Mouse (Mus musculus) heart, embryonic 11.5 days (tissue): ENCODE results near the gene Aak1. TPM values are rescaled to one million over a fixed set of nuclear protein-coding genes. Genes with fewer than 3 reads are reported as not detected.

Source experiments
- ATAC-seq: fragments of 200-750 bp; cut with Nextera tagmentation; replicated peaks from 2 replicates; pipeline ENCODE4 v1.8.0; 2017; ENCODE audit warnings: moderate library complexity; ENCODE audit not compliant: insufficient number of reproducible peaks, low FRiP score, low TSS enrichment
- H3K27ac ChIP-seq: fragments of 300-500 bp; sonication (generic); 2 replicates; pipeline ENCODE4 v1.5.1; 2014; ENCODE audit warnings: mild to moderate bottlenecking, low read depth, low read length
- H3K27me3 ChIP-seq: fragments of 300-500 bp; sonication (generic); 2 replicates; pipeline ENCODE4 v1.6.1; 2014; ENCODE audit warnings: mild to moderate bottlenecking, low read length, mixed read lengths; ENCODE audit not compliant: control insufficient read depth, insufficient read depth
- H3K36me3 ChIP-seq: fragments of 300-500 bp; sonication (generic); 2 replicates; pipeline ENCODE4 v1.6.1; 2014; ENCODE audit warnings: mild to moderate bottlenecking, low read length, moderate library complexity, mixed read lengths; ENCODE audit not compliant: control insufficient read depth, insufficient read depth
- H3K4me1 ChIP-seq: fragments of 300-500 bp; sonication (generic); 2 replicates; pipeline ENCODE4 v1.6.1; 2014; ENCODE audit warnings: low read length; ENCODE audit not compliant: control insufficient read depth, insufficient read depth
- H3K4me2 ChIP-seq: fragments of 300-500 bp; sonication (generic); 2 replicates; pipeline ENCODE4 v1.6.1; 2014; ENCODE audit warnings: mild to moderate bottlenecking, moderate library complexity
- H3K4me3 ChIP-seq: fragments of 300-500 bp; sonication (generic); 2 replicates; pipeline ENCODE4 v1.5.1; 2014; ENCODE audit warnings: low read depth, low read length
- H3K9ac ChIP-seq: fragments of 300-500 bp; sonication (generic); 2 replicates; pipeline ENCODE4 v1.6.1; 2014; ENCODE audit warnings: mild to moderate bottlenecking, low read depth, low read length, moderate library complexity
- H3K9me3 ChIP-seq: fragments of 300-500 bp; sonication (generic); replicated peaks from 2 replicates; pipeline ENCODE4 v1.6.1; 2016; ENCODE audit warnings: low read length; ENCODE audit not compliant: control insufficient read depth
- WGBS: fragments of 180-500 bp; shearing (Covaris S2); extraction: QIAGEN DNeasy Blood & Tissue Kit; methylation state at CpG from one replicate; pipeline ENCODE4 v1.1.7; 2014; ENCODE audit not compliant: insufficient replicate concordance; 5-methylcytosine and 5-hydroxymethylcytosine counted together
- polyA plus RNA-seq: library from polyadenylated mRNA; unstranded; fragments of >200 nt; fragmentation: Nextera tagmentation; extraction: Ambion mirVana; gene quantifications from 2 replicates; pipeline ENCODE4 v1.2.1, GENCODE M21; 2014

Aak1 gene
- polyA plus RNA-seq, 1 experiment from 2014 or later: 24.3 TPM

DNA sequence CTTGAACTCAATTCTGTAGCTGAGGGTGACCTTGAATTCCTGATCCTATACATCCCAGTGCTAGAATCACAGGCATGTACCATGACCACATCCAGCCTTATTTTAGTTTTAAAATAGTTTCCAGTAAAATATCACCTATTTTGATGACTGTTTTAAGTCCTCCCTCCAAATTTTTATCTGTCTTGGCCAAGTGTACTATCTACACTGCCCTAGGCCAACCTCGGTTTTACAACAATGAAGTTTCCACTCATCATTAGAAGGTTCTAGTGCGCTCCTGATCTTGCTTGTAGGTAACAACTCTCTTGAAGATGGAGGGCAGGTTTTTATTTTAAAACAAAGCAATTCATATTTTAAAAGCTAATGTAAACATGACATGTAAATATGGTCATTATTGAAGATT lies 57.9 kb downstream of the Aak1 start:
- Histone ChIP-seq H3K9ac (no peak overlapping the region), H3K4me3 (no peak overlapping the region), H3K27me3 (no peaks in the 10 kb centered on the region), H3K36me3 (no peaks in the 10 kb centered on the region), H3K9me3 (no peaks in the 10 kb centered on the region), H3K4me1 (peaks cover 7% of the 10 kb centered on the region; the same call in 1 of the 2 replicates), H3K4me2 (no peak overlapping the region), H3K27ac (no peak overlapping the region)
- WGBS: 72% methylated on average over 2 of the region's 2 CpGs
- no peak for ATAC-seq

- no peak for ATAC-seq
Observed at GRCm38 (mm10) chr6:86908561-86909150, 59.3 kb downstream of the Aak1 start.

GRCm38 (mm10) chr6:86909881-86910280 lies 60.6 kb downstream of the Aak1 start:
- WGBS: 70% methylated on average over 7 of the region's 7 CpGs
- no peaks in the 10 kb centered on the region for H3K27me3 ChIP-seq
- peaks cover 7% of the 10 kb centered on the region; the same call in 1 of the 2 replicates for H3K4me1 ChIP-seq
- no peak overlapping the region for H3K9ac ChIP-seq
- no peaks in the 10 kb centered on the region for H3K9me3 ChIP-seq
- no peak for ATAC-seq
- H3K4me2 ChIP-seq: no peak overlapping the region
- no peak overlapping the region for H3K4me3 ChIP-seq
- H3K27ac ChIP-seq: no peak overlapping the region
- H3K36me3 ChIP-seq: no peaks in the 10 kb centered on the region

More at GRCm38 (mm10) chr6:86908561-86909150, 59.3 kb downstream of the Aak1 start:
- H3K4me2 ChIP-seq: no peak overlapping the region
- no peak overlapping the region for H3K9ac ChIP-seq
- no peak overlapping the region for H3K4me3 ChIP-seq
- no peaks in the 10 kb centered on the region for H3K9me3 ChIP-seq
- 55% methylated on average over 5 of the region's 5 CpGs for WGBS
- no peaks in the 10 kb centered on the region for H3K36me3 ChIP-seq
- no peaks in the 10 kb centered on the region for H3K27me3 ChIP-seq
- H3K27ac ChIP-seq: no peak overlapping the region
- peaks cover 7% of the 10 kb centered on the region; the same call in 1 of the 2 replicates for H3K4me1 ChIP-seq

DNA sequence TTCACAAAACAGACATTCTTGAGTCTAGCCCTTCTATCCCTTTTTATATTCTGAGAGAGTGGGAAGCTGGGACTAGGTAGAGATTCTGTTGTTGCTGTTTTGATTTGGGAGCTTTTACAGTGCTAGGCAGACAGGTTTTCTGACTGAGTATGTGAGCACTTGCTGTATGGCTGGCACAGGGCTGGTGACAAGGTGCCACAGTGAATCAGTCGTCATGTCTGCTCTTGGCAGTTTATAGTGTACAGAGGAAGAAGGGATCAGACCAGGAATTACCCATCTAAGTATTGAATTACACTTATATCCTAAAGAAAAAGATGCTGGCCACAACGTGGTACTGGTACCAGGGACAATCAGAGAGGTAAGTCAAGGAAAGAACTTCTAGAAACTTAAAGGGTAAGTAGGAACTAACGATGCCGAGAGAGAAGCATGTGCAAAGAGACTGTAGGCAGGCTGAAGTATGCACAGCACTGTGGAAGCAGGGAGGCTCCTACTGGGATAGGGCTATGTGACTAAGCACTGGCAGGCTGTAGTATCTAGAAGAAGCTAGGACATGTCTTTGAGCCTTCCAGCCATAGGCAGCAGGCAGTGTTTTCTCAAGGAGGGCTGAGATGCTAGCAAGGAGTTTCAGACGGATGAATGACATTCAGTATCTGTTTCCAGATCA lies 67.0 kb downstream of the Aak1 start:
- Histone ChIP-seq H3K4me2 (no peak overlapping the region), H3K9me3 (no peaks in the 10 kb centered on the region), H3K4me3 (no peak overlapping the region), H3K4me1 (peaks cover 19% of the 10 kb centered on the region), H3K9ac (no peak overlapping the region), H3K27ac (no peak overlapping the region), H3K36me3 (no peaks in the 10 kb centered on the region), H3K27me3 (no peaks in the 10 kb centered on the region)
- no peak for ATAC-seq
- WGBS: 74% methylated on average over 5 of the region's 5 CpGs

GRCm38 (mm10) chr6:86917231-86917630 lies 67.9 kb downstream of the Aak1 start:
- no peak overlapping the region for H3K4me3 ChIP-seq
- WGBS: 62% methylated on average over 4 of the region's 4 CpGs
- no peak overlapping the region for H3K27ac ChIP-seq
- no peak overlapping the region for H3K4me2 ChIP-seq
- no peak for ATAC-seq
- H3K9me3 ChIP-seq: no peaks in the 10 kb centered on the region
- H3K27me3 ChIP-seq: no peaks in the 10 kb centered on the region
- peaks cover 19% of the 10 kb centered on the region for H3K4me1 ChIP-seq
- no peak overlapping the region for H3K9ac ChIP-seq
- no peaks in the 10 kb centered on the region for H3K36me3 ChIP-seq

GRCm38 (mm10) chr6:86918058-86918835 lies 68.9 kb downstream of the Aak1 start:
- no peaks in the 10 kb centered on the region for H3K9me3 ChIP-seq
- peaks cover 19% of the 10 kb centered on the region for H3K4me1 ChIP-seq
- no peak overlapping the region for H3K4me3 ChIP-seq
- no peak overlapping the region for H3K4me2 ChIP-seq
- H3K27me3 ChIP-seq: no peaks in the 10 kb centered on the region
- no peak for ATAC-seq
- H3K36me3 ChIP-seq: no peaks in the 10 kb centered on the region
- H3K27ac ChIP-seq: no peak overlapping the region
- WGBS: 49% methylated on average over 7 of the region's 7 CpGs
- H3K9ac ChIP-seq: no peak overlapping the region

DNA sequence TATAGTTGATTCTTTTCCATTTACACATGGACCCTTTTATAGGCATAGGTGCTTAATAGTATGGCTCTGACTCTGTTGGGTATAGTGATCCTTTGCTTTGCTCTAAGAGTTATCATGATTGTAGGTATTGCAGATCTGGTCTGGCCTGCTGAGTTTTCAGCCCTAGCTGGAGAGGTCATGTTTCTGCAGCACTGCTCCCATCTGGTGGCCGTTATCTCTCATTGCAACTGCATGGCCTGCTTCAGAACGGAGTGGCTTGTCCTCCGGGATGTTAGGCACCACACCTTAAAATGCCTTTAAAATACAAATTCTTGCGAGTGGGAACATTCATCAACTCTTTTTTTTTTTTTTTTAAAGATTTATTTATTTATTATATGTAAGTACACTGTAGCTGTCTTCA lies 72.6 kb downstream of the Aak1 start:
- WGBS: 16% methylated on average over 4 of the region's 4 CpGs
- H3K27ac ChIP-seq: no peak overlapping the region
- H3K27me3 ChIP-seq: no peaks in the 10 kb centered on the region
- peaks cover 11% of the 10 kb centered on the region for H3K4me1 ChIP-seq
- H3K4me2 ChIP-seq: no peak overlapping the region
- no peaks in the 10 kb centered on the region for H3K9me3 ChIP-seq
- H3K9ac ChIP-seq: no peak overlapping the region
- no peak overlapping the region for H3K4me3 ChIP-seq
- 0 out of 2 replicates have a peak, but pooled peaks cover 5% of the 10 kb centered on the region for H3K36me3 ChIP-seq
- ATAC-seq: no peak

DNA sequence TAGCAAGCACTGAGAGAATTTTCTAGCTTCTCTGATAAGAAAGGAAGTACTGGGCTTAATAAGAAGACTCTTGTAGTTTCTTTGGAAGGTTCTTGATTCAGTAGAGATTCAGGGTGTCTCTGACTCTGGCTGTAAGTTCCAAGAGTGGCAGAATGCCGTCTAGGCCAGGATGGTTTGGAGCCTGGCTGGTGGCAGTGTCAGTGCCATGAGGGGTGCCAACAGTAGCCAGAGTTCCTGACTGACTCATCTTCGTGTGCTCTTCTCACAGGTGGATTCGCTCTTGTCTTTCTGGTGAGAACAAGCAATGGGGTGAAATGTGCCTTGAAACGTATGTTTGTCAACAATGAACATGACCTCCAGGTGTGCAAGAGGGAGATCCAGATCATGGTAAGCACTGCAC lies 75.4 kb downstream of the Aak1 start:
- ATAC-seq: no peak
- no peak overlapping the region for H3K27ac ChIP-seq
- no peaks in the 10 kb centered on the region for H3K4me1 ChIP-seq
- H3K27me3 ChIP-seq: no peaks in the 10 kb centered on the region
- H3K9me3 ChIP-seq: no peaks in the 10 kb centered on the region
- 91% methylated on average over 4 of the region's 4 CpGs for WGBS
- no peak overlapping the region for H3K9ac ChIP-seq
- H3K4me3 ChIP-seq: no peak overlapping the region
- H3K36me3 ChIP-seq: peaks cover 8% of the 10 kb centered on the region; the same call in 1 of the 2 replicates
- H3K4me2 ChIP-seq: no peak overlapping the region
